Mouse (Mus musculus) skeletal muscle tissue, adult 2 months (tissue): Measurements from ENCODE around the gene Akap6.

ENCODE experiments used
- DNase-seq: peaks from one replicate; pipeline ENCODE4 v3.0.0-alpha.2; 2012; ENCODE audit warnings: low read depth, low spot score

Gene Akap6

DNA sequence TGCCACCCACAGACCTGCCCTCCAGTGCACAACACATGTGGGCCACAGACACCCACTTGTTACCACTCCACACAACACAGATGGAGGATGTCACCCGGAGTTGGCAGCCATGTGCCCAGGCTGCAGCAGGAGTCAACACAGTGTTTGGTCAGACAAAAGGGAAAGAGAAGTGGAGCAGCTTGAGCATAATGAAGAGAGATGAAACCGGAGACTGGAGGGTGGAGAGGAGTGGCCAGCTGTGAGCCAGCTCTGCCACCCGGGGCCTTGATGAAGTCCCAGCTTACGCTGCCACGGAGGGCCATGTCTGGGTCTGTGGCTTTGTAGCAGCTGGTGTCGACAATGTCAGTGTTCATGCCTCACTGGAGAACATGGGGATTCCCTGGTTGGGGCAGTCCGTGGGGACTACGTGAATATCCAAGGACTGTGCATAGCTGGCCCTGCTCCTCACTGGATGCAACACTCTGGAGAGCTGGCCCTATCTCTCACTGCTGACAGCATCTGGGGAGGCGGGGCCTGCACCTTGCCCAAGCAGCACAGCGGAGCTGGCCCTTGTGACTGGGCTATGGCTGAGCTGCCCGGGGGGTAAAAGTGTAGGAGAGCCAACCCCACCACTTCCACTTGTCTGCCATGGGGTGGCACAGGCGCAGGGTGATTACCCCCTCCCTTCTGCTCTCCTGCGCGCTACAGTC, 148.8 kb downstream of the Akap6 start:
- no peak for DNase-seq

- DNase-seq = no peak
Measured at GRCm38 (mm10) chr12:52848519-52848855, 149.3 kb downstream of the Akap6 start.

DNA sequence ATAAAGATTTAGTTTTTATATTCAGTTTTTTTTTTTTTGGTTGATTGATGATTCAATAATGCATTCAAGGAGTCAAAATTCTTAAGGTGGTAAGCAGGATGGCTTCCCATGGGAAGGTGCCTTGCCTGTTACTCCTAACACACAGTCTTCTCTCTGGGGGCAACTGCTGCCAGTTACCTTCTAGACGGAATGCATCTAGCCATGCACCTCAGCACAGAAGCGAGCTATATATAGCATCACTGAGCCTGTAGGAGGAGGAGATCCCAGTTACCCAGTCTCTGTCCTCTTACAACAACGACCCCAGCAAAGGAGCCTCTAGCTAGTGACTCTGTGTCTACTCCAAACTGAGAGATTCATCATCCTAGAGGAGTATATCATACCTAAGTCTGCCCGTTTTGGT, 150.1 kb downstream of the Akap6 start:
- DNase-seq = no peak

- no peak for DNase-seq
Measured at GRCm38 (mm10) chr12:52850332-52851036, 151.3 kb downstream of the Akap6 start.

DNA sequence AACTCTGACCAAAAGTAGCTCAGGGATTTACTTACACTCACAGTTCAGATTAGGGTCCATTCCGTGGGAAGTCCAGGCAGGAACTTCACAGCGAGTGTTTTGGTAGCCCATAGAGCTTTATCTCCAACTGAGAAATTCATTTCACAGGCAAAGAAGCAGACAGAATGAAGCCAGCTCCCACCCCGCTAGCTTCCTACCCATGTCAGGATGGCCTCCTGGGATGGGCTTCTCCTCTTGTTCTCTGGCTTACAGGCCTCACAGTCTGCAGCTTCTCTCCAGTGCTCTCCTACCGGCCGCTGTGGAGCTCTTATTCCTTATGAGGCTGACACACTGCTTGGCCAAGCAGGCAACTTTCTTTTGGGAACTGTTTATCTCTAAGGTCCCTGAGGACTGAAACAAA, 152.0 kb downstream of the Akap6 start:
- DNase-seq = no peak

- DNase-seq = peak; percentile 79
Measured at GRCm38 (mm10) chr12:52854236-52854679, 155.1 kb downstream of the Akap6 start.

DNA sequence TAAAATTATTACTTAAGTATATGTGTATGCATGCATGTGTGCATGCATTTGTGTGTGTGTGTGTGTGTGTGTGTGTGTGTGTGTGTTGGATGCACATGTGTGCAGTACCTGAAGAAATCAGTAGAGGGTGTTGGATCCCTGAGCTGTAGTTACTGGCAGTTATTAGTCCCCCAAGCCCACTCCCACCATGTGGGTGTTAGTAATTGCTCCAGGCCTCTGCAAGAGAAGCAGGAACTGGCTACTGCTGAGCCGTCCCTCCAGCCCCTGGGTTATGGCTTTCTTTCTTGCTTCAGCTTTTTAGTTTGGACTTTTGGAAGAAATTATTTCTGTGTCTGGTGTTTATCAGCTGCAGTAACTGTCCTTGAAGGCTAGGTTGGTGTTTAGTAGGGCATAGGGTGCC, 156.9 kb downstream of the Akap6 start:
- no peak for DNase-seq

DNA sequence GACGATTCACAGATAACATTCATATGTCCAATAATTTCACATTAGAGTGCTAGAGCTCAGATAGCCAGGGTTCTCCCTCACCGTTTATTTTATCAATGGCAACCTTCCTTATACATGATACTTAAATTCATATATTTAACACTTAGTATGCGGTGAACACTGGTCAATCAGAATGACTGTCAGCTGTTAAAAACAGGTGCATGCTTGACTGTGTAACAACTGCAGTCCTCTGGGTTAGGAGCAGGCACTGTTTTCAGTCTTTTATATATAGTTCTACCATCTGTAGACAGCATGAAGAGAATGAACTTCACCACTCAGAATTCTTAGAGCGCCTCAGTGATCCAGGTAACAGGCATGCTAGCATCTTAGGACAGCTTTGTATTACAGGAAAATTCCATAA, 158.1 kb downstream of the Akap6 start:
- no peak for DNase-seq

DNA sequence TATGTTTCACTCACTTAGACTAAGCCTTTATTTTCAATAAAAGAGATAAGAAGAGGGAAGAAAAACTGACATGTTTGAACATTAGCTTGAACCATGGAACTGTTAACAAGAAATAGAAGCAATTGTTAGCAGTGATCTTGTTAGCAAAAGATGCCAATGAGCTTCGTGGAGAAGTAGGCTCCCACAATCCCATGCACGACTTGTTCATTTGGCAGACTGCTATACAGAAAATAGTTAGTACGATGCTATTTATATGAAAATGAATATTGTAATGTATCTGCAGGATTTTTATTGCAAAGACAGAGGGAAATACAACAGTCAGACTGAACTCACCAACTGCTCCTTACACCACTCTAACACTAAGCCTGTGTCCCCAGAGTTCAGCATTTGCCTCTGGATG, 162.7 kb downstream of the Akap6 start:
- no peak for DNase-seq

DNA sequence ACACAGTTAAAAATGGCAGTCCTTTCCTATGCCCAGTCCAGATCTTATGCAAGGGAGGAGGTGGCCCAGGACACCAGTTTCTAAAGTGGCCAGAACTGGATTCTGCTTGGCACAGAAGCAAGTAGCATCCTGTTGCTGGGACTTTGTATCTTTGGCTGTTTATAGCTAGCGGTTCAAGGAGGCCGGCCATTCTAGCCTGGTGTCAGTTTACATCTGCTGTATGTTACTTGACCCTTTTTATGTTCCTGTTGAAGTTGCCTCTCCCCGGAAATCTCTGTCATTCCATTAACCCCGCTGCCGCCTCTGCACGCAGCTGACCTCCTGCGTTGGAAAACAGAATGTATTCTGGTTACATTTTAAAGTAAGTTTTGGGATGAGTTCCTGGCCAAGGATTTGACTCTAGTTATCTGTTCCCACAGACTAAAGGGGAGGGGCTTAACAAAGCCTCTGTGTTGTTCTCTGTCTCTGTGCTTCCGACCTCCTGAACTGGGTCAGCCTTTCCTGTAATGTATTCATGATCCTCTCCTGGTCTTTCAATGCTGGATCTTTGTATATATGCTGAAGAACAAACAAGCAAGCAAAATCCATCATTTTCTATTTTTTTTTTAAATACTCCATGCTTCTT, 168.9 kb downstream of the Akap6 start:
- DNase-seq = peak; percentile 95

GRCm38 (mm10) chr12:52871604-52872003, 172.4 kb downstream of the Akap6 start:
- DNase-seq = no peak

DNA sequence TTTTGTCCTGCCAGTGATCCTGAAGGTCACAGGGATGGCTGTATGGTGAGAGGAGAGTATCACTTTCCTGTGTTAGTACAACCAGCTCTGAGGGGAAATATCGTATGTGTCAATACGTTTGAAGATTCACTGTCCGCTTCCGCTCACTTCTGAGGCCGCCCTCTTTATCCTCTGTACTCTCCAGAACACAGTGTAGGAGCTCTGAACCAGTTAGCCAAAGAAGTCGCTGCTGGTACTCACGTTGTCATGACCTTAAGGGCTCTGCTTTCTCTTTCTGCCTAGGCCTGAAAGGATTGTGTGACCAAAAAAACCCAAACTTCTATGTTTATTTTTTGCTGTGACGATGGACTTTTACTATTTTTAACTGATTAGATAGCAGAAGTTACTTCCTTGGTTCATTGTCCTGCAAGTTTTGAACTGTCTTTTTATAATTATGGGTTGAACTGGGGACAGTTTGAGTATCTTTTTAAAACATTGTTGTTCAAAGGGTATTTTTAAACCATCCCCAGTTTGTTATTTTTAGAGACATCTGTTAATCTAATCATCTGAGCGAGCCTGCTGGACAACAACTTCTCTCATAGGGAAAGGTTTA, 175.2 kb downstream of the Akap6 start:
- DNase-seq = no peak

DNA sequence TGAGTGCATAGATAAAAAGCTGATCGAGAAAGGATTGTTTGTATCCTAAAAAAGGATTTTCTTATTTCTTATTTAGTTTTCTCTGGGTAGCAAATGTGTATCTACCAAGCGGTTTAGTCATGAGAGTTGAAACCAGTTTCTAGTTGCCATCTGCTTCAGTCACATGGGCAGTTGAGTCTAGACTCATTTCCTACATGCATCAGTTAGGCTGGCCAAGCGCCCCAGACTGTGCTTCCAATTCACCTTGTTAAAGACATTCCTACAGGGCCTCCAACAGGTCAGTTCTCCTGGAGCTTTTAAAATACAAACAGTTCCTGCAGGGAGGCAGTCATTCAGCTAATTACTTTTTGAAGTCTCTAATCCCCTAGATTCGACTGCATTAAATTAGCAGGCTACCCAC, 176.9 kb downstream of the Akap6 start:
- DNase-seq = no peak

- DNase-seq = no peak
Measured at GRCm38 (mm10) chr12:52876978-52877769, 178.0 kb downstream of the Akap6 start.

DNA sequence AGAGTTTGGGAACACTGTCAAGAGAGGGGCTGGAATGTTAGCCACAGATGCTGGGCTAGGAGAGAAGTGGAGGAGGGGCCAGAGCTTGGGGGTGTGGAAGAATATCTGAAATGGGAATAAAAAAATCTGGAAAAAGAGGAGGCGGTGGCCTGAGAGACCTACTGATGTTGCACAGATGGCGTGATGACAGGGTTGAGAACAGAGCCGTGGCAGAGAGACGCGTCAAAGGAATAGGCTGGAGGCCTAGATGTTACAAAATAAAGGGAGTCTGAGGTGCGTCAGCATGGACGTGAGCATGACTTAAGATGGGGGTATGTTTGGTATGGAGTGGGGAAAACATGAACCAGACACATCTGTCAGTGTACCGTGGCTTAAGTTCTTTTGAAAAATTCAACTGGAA, 180.1 kb downstream of the Akap6 start:
- DNase-seq = no peak

- no peak for DNase-seq
Measured at GRCm38 (mm10) chr12:52892519-52892918, 193.3 kb downstream of the Akap6 start.

DNA sequence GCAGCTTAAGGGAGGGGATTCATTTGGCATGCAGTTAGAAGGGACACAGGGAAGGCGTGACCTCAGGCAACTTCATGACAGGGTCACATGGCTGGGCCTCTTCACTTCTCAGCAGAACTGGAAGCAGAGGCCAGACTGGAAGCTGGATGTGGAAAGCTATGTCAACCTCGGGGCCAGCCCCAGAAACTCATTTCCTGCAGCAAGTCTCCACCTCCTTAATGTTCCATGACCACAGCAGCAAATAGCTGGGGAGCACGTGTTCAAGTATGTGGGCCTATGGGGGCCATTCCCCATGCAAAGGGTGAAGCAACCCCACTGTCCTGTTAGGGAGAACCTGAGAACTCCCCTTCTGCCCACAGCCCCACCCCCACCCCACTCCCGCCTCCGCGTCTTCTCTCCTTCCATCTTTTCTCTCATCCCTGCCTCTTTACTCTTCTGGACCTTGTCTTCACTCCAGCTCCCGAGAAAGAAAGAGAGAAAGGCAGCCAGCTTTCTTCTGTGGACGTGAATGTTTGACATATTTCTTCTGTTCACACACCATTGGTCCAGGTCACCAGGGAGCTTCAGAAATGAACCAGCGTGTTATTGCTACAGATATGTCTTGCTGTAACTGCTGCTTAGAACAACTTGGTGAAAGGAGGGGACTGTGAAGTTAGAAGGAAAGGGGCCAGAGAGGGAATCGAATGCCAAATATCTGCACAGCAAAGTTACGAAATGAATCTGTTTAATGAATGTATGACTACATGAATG, 194.6 kb downstream of the Akap6 start:
- no peak for DNase-seq

DNA sequence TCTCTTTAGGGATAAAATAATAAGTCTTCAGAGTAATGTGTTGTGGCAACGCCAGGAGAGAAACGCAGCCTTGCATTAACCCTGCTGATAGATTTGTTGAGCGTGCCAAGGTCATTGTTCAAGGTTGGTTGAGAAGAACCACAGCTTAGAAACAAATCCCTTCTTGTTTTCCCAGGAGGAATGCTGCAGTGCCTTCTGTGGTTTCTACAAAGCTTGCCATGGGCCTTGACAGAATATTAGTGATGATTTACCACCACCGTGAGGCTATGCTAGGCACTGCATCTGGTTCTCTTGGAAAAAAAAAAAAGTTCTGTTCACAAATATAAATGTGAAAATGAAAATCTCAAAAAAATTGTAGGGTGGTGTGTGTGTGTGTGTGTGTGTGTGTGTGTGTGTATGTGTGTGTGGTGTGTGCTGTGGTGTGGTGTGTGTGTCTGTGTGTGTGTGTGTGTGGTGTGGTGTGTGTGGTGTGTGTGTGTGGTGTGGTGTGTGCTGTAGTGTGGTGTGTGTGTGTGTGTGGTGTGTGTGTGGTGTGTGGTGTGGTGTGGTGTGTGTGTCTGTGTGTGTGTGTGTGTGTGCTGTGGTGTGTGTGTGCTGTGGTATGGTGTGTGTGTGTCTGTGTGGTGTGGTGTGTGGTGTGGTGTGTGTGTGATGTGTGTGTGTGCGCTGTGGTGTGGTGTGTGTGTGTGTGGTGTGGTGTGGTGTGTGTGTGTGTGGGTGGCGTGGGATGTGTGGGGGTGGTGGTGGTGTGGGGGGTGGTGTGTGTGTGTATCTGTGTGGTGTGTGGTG, 196.7 kb downstream of the Akap6 start:
- peak; percentile 56 for DNase-seq

GRCm38 (mm10) chr12:52896785-52897184, 197.6 kb downstream of the Akap6 start:
- DNase-seq = no peak

- DNase-seq = no peak
Measured at GRCm38 (mm10) chr12:52898130-52898529, 198.9 kb downstream of the Akap6 start.
